Mouse (Mus musculus) ovary, postnatal 36 days (tissue): ENCODE results near the gene Fcho2.

Experiments
- DNase-seq: peaks from one replicate; pipeline ENCODE4 v3.0.0; 2022; ENCODE audit warnings: low spot score, mixed read lengths

Fcho2 gene

GRCm38 (mm10) chr13:98804480-98804879 is 10.8 kb downstream of the Fcho2 start:
- DNase-seq, result no peak

- no peak for DNase-seq
Measured at GRCm38 (mm10) chr13:98803699-98804098, 11.6 kb downstream of the Fcho2 start.

DNA sequence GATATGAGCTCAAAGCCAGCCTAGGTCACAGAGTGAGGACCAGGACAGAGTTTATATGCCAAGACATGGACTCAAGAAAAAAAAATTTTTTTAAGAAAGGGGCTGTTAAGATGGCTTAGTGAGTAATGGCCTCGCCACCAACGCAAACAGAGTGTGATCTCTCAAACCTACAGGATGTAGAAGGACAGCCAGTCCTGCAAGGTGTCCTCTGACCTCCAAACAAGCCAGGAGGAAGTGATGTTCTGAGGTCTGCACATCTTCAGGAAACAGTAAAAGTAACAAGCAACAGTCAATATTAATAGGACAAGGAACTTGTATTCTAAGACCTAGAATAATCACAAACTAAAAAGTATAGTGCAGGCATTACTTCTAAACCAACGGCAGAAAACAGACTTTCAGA is 12.3 kb downstream of the Fcho2 start:
- no peak for DNase-seq

DNA sequence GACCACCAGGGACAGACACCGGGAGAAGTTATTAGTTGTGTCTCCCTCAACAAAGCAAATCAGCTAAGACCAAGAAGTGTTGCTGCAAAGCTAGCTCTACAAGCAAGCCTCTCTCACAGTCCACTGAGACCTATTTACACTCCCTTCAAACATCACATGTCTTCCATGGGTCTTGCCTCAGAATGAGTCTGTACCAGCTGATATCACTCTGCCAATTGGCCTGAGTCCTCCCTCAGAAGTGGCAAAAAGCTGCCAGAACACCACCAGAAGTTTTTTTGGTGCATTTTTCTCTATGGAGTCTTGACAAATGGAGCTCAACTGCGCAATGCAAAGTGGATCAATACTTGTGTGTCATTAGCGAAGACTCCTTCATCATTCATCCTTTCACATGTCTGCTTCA is 19.7 kb downstream of the Fcho2 start:
- no peak for DNase-seq

- DNase-seq, result no peak
Measured at GRCm38 (mm10) chr13:98792864-98793263, 22.4 kb downstream of the Fcho2 start.

DNA sequence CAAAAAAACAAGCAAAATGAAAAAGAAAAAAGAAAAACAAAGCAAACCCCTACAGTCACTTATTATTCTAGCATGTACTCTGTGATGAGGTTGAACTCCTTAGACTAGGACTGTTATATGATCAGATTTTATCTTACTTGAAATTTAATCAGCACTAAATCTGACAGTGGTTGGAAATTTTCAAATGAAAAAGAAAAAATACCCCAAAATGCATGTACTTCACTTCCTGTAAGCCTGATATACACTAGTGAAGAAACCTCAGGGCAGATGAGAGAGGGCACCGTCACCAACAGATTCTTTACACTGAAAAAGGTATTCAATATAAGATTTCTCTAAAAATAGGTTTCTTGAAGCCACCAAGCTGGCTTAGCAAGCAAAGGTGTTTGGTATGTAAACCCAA is 23.6 kb downstream of the Fcho2 start:
- no peak for DNase-seq

- no peak for DNase-seq
Measured at GRCm38 (mm10) chr13:98786970-98787685, 28.1 kb downstream of the Fcho2 start.

GRCm38 (mm10) chr13:98777959-98778358 is 37.3 kb downstream of the Fcho2 start:
- no peak for DNase-seq

DNA sequence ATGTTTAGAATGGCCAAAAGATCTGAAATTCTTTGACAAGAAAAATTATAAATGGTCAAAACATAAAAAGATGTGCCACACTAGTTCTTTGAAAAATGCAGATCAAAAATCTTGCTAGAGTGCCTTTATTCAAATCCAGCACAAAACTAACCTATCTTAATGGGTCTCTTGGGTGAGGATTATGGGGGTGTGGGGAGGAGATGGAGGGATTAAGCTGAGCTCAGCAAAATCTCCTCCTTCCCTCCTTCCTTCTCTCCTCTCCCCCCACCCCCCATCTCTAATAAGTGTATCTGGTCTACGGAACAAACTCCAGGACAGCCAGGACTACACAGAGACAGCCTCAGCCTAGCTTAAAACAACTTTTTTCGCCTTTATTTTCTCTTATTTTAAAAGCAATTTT is 43.8 kb downstream of the Fcho2 start:
- no peak for DNase-seq

DNA sequence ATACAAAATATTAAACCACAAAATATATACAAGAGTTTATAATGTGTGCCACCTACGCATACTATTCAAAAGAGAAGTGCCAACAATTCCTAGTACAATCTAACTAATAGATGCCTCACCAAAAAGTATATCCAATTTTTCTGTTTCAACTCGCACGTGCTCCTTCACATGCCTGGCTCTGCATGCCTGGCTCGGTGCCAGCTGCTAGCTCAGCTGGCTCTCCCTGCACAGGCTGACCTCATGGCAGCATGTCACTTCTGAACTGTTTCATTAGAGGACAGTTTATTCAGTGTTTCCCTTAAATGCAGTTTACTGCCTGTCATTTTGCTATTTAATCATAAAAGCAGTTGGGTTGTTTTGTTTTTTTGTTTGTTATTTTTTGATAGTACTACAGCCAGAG is 46.9 kb downstream of the Fcho2 start:
- DNase-seq, result peak; percentile 64

DNA sequence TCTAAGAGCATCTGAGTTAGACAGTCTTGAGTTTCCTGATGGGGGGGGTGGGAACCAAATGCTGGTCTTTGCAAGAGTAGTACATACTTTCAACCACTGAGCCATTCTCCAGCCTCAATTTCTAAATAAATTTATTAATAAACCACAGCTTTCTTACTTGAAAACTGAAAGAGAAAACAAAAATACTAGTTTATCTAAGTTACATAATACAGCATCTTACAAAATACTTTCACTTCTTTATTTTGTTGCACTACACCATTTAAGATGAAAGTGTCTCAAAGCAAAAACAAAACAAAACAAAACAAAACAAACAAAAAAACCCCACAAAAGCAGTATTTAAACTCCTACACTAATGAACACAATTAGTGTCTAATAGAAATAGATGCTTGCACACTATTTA is 53.5 kb downstream of the Fcho2 start:
- no peak for DNase-seq

DNA sequence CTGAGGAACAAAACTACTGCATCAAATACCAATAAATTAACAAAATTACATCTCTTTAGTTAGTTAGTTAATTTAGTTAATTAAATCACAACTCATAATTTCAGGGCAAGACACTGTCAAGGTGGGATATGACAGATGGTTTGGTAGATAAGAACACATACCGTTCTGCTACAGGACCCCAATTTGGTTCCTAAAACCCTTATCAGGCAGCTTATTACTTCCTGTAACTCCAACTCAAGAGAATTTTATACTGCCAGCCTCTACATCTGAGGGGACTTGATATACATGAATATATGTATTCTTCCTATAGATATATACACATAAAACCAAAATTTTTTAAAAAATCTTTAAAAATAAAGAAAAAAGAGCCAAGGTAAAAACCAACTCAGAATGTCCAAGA is 59.4 kb downstream of the Fcho2 start:
- no peak for DNase-seq

- DNase-seq, result no peak
Measured at GRCm38 (mm10) chr13:98744679-98745078, 70.6 kb downstream of the Fcho2 start.

DNA sequence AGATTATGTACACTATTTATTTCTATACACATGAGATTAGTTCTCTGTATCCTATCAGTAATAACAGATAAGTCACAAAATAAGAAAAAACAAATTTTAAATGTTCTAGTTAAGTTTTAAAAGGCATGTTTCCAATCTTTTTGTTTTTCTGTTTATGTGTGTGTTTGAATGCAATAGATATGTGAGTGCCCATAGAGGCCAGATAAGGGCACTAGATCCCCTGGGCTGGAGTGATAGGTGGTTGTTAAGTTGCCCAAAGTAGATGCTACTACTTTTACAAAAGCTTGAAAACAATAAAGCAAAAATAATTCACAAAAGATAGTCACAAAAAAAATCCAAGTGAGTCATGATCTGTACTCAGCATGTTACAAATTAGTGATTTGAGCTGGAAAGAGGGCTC is 71.4 kb downstream of the Fcho2 start:
- no peak for DNase-seq

DNA sequence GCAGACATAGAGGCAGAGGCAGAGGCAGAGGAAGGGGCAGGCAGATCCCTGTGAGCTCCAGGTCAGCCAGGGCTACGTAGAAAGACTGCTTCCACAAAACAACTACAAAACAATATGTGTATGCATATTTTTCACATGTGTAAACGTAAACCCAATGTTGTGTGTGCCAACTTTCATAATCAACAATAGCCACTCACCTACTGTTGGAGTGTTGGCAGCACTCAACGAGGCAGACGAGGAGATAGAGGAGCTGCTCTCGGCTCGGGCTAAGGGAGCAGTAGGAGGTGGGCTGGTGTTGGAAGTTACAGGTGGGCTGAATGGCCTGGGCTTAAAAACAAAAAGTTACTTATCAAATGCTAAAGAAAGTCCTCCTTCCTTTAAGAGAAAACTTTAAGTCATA is 72.0 kb downstream of the Fcho2 start:
- no peak for DNase-seq

DNA sequence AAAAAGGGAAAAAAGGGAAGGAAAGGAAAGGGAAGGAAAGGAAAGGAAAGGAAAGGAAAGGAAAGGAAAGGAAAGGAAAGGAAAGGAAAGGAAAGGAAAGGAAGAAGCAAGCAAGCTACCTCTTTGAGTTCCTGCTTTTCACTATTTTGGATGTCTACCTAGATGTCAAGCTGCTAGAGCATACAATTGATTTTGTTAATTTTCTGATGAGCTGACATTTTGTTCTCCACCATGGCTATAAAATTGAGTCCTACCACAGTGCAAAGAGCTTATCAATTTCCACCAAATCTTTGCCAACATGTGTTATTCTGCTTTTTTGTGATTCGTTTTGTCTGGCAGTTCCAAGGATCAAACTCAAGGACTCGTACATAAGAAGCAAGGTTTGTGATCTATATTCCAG is 77.0 kb downstream of the Fcho2 start:
- no peak for DNase-seq

- no peak for DNase-seq
Measured at GRCm38 (mm10) chr13:98733292-98733691, 82.0 kb downstream of the Fcho2 start.

DNA sequence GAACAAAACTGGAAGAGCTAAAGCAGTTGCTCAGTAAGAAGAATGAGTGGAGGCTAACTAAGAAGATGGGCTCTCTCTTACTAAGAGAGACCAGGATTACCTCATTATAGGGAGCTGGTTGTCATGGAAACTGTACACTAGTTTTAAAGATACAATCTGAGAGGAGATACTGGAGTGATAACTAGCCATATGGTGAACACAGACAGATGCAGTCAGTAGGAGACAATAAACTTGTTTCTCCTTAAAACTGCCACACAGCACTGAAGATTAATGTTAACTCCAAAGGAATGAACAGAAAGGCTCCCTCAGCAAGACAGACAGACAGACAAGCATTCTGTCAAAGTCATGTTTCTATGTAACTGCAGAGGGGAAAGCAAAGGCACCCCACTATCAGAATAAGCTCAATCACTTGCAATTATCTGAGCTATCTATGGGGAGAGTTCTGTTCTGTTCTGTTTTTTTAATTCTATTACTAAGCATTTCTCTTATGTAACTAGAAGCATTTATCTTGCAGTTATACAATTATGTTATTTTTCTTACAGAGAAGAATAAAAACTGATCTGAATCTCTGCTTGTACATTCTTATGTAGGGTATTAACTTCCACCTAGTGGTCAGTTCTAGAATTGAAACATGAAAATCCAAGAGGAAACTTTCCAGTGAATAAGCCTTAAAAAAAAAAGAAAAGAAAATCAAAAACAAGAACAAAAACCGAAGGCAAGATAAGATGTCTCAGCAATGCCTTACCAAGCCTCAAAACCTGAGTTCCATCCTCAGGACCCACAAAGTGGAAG is 85.8 kb downstream of the Fcho2 start:
- no peak for DNase-seq

DNA sequence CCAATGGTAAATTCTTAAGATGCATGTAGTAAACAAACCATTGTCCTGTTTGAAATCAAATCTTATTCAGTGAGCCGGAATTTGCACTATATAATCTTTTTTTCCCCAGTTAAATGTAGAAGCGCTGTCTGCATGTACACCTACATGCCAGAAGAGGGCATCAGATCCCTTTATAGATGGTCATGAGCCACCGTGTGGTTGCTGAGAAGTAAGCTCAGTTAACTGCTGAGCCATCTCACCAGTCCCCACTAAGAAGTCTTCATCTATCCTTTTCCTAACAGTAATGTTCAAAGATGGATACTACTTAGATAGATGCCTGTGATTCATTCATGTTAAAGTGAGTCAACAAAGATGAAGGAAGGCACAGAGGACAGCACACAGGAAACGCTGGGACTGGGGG is 88.8 kb downstream of the Fcho2 start:
- DNase-seq, result no peak

GRCm38 (mm10) chr13:98723430-98723829 is 91.8 kb downstream of the Fcho2 start:
- no peak for DNase-seq

GRCm38 (mm10) chr13:98722296-98722695 is 93.0 kb downstream of the Fcho2 start:
- no peak for DNase-seq

DNA sequence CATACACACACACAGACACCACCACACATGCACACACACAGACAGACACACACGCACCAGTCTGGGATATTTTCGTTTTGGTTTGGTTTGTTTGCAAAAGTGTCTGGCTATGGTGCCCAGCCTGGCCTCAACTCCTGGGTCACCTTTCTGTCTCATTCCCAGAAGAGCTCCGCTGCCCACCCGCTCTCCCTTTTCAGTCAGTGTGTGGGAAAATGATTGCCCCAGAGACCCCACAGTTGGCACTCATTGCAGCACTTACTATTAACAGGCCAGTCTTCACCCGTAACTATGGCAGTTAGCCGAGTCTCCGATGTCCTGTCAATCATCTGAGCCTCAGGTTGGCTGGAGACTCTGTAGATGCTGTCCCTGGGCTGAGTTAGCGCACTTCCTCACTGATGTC is 99.1 kb downstream of the Fcho2 start:
- no peak for DNase-seq

DNA sequence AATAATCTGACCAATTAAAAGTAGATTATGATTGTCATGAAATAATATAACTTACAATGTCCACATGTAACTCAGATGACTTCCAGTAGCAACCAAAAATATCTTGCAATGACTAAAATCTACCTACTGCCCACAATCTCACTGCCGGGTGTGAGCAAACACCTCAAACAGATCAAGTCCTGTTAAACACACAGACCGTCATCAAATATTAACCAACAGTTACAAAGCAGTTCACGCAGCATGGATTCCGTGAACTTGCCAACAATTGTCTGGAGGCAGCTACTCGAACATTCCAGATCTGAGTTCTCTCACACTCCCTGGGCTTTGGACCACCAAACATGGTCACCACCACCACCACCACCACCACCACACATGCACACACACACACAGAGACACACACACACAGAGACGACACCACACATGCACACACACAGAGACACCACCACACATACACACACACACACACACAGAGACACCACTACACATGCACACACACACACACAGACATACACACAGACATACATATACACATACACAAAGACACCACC is 99.7 kb downstream of the Fcho2 start:
- DNase-seq, result no peak
